Mouse (Mus musculus) common myeloid progenitor, adult 5-6 weeks (primary cell): ENCODE results near the gene Mrm3. TPM values are rescaled to one million over a fixed set of nuclear protein-coding genes. Genes with fewer than 3 reads are reported as not detected.
A peak's percentile ranks its signal among the peaks of the same experiment; 100 is the strongest.
"Not testable (repeated sequence)": the region's sequence is repeated elsewhere in the genome, so short reads cannot be mapped to it uniquely, and the experiment has no call there.

Experiments
- ATAC-seq: replicated peaks from 2 replicates; pipeline ENCODE4 v1.8.0; 2016; ENCODE audit warnings: low read depth, mild to moderate bottlenecking, moderate TSS enrichment, inconsistent platforms; ENCODE audit not compliant: poor library complexity, severe bottlenecking
- total RNA-seq: library from RNA; stranded (forward); fragments of 200-1000, 187-1606 nt; gene quantifications from 2 replicates; pipeline ENCODE4 v1.2.3, GENCODE M21; 2017

The Mrm3 gene
- total RNA-seq = 22.5 and 33.2 TPM in 2 replicates

- ATAC-seq = peak; percentile 99
Observed at GRCm38 (mm10) chr11:76242901-76243810, at the start of gene Mrm3, which contains the start of gene Glod4. TSS of gene Mrm3 (plus strand) at chr11:76243715. TSS of gene Glod4 (minus strand) at chr11:76243725.

GRCm38 (mm10) chr11:76196275-76196976 is 47.1 kb upstream of the Mrm3 start:
- ATAC-seq = no peak

GRCm38 (mm10) chr11:76196977-76197469 is 46.5 kb upstream of the Mrm3 start:
- no peak for ATAC-seq

GRCm38 (mm10) chr11:76201761-76202674 is 41.5 kb upstream of the Mrm3 start:
- peak; percentile 88 for ATAC-seq

GRCm38 (mm10) chr11:76206793-76207192 is 36.7 kb upstream of the Mrm3 start:
- ATAC-seq = no peak

GRCm38 (mm10) chr11:76210228-76210985 is 33.1 kb upstream of the Mrm3 start:
- ATAC-seq = no peak

- not testable (repeated sequence) for ATAC-seq
Observed at GRCm38 (mm10) chr11:76211595-76211994, 31.9 kb upstream of the Mrm3 start.

GRCm38 (mm10) chr11:76213841-76214240 is 29.7 kb upstream of the Mrm3 start:
- no peak for ATAC-seq

- ATAC-seq = no peak
Observed at GRCm38 (mm10) chr11:76215011-76215410, 28.5 kb upstream of the Mrm3 start.

GRCm38 (mm10) chr11:76216049-76216540 is 27.4 kb upstream of the Mrm3 start:
- no peak for ATAC-seq

GRCm38 (mm10) chr11:76216681-76217389 is 26.7 kb upstream of the Mrm3 start:
- ATAC-seq = no peak

GRCm38 (mm10) chr11:76217390-76217800 is 26.1 kb upstream of the Mrm3 start, which contains the start of the genes Dbil5 and Gemin4:
TSS of gene Dbil5 (plus strand) at chr11:76217608.
TSS of gene Gemin4 (minus strand) at chr11:76217664.
- ATAC-seq = peak; percentile 99

- no peak for ATAC-seq
Observed at GRCm38 (mm10) chr11:76224631-76225030, 18.9 kb upstream of the Mrm3 start.

- ATAC-seq = no peak
Observed at GRCm38 (mm10) chr11:76225051-76225450, 18.5 kb upstream of the Mrm3 start.

- ATAC-seq = no peak
Observed at GRCm38 (mm10) chr11:76236136-76236535, 7.4 kb upstream of the Mrm3 start.

GRCm38 (mm10) chr11:76239750-76240149 is 3.8 kb upstream of the Mrm3 start:
- no peak for ATAC-seq

- ATAC-seq = no peak
Observed at GRCm38 (mm10) chr11:76243811-76244546, 464 bp downstream of the Mrm3 start.

- ATAC-seq = no peak
Observed at GRCm38 (mm10) chr11:76246439-76246838, 2.9 kb downstream of the Mrm3 start.
